Mouse (Mus musculus): Measurements from ENCODE around the gene Hamp2. TPM values are rescaled to one million over a fixed set of nuclear protein-coding genes. Genes with fewer than 3 reads are reported as not detected.
A peak's percentile ranks its signal among the peaks of the same experiment; 100 is the strongest.
"Not testable (repeated sequence)": the region's sequence is repeated elsewhere in the genome, so short reads cannot be mapped to it uniquely, and the experiment has no call there.

Hamp2 gene
- polyA plus RNA-seq, 1 experiment = not detected

GRCm38 (mm10) chr7:30958866-30959487 lies 34.5 kb upstream of the Hamp2 start:
- TF ChIP-seq POLR2A (IDR thresholded peaks at IDR 0.05; ENCODE audit: borderline replicate concordance, extremely low read depth, insufficient read depth, insufficient read length, poor library complexity, severe bottlenecking) = no peak
- TF ChIP-seq CTCF (IDR thresholded peaks at IDR 0.05; ENCODE audit: borderline replicate concordance, extremely low read depth, insufficient read depth, insufficient read length) = no peak
- no peak for DNase-seq (ENCODE audit: low read depth)

GRCm38 (mm10) chr7:30958109-30958865 lies 33.8 kb upstream of the Hamp2 start:
- TF ChIP-seq CTCF (IDR thresholded peaks at IDR 0.05; ENCODE audit: borderline replicate concordance, extremely low read depth, insufficient read depth, insufficient read length) (no peak), POLR2A (IDR thresholded peaks at IDR 0.05; ENCODE audit: borderline replicate concordance, extremely low read depth, insufficient read depth, insufficient read length, poor library complexity, severe bottlenecking) (no peak)
- DNase-seq (ENCODE audit: low read depth) = no peak

GRCm38 (mm10) chr7:30957367-30957783 lies 32.9 kb upstream of the Hamp2 start:
- TF ChIP-seq CTCF (IDR thresholded peaks at IDR 0.05; ENCODE audit: borderline replicate concordance, extremely low read depth, insufficient read depth, insufficient read length) = no peak
- TF ChIP-seq POLR2A (IDR thresholded peaks at IDR 0.05; ENCODE audit: borderline replicate concordance, extremely low read depth, insufficient read depth, insufficient read length, poor library complexity, severe bottlenecking) = peak; percentile 59; the same call in 1 of the 2 replicates
- DNase-seq (ENCODE audit: low read depth) = peak; percentile 93

- TF ChIP-seq POLR2A (IDR thresholded peaks at IDR 0.05; ENCODE audit: borderline replicate concordance, extremely low read depth, insufficient read depth, insufficient read length, poor library complexity, severe bottlenecking) = peak; percentile 54; the same call in 1 of the 2 replicates
- TF ChIP-seq CTCF (IDR thresholded peaks at IDR 0.05; ENCODE audit: borderline replicate concordance, extremely low read depth, insufficient read depth, insufficient read length) = no peak
- DNase-seq (ENCODE audit: low read depth) = peak; percentile 91
Observed at GRCm38 (mm10) chr7:30956756-30957366, 32.4 kb upstream of the Hamp2 start, which contains the start of gene Usf2. Gene Usf2, minus strand, starts transcription at chr7:30956803.

- TF ChIP-seq POLR2A (IDR thresholded peaks at IDR 0.05; ENCODE audit: borderline replicate concordance, extremely low read depth, insufficient read depth, insufficient read length, poor library complexity, severe bottlenecking) = no peak
- no peak for TF ChIP-seq CTCF (IDR thresholded peaks at IDR 0.05; ENCODE audit: borderline replicate concordance, extremely low read depth, insufficient read depth, insufficient read length)
Observed at GRCm38 (mm10) chr7:30956357-30956751, 31.9 kb upstream of the Hamp2 start.

GRCm38 (mm10) chr7:30955584-30956356 lies 31.3 kb upstream of the Hamp2 start:
- TF ChIP-seq POLR2A (IDR thresholded peaks at IDR 0.05; ENCODE audit: borderline replicate concordance, extremely low read depth, insufficient read depth, insufficient read length, poor library complexity, severe bottlenecking) (peak; percentile 65; the same call in 1 of the 2 replicates), CTCF (IDR thresholded peaks at IDR 0.05; ENCODE audit: borderline replicate concordance, extremely low read depth, insufficient read depth, insufficient read length) (peak; percentile 62)
- peak; percentile 85 for DNase-seq (ENCODE audit: low read depth)

More at GRCm38 (mm10) chr7:30956357-30956751, 31.9 kb upstream of the Hamp2 start:
- DNase-seq (ENCODE audit: low read depth) = no peak

- no peak for DNase-seq (ENCODE audit: low read depth)
- TF ChIP-seq POLR2A (IDR thresholded peaks at IDR 0.05; ENCODE audit: borderline replicate concordance, extremely low read depth, insufficient read depth, insufficient read length, poor library complexity, severe bottlenecking) (no peak), CTCF (IDR thresholded peaks at IDR 0.05; ENCODE audit: borderline replicate concordance, extremely low read depth, insufficient read depth, insufficient read length) (no peak)
Observed at GRCm38 (mm10) chr7:30954971-30955520, 30.6 kb upstream of the Hamp2 start.

- DNase-seq (ENCODE audit: low read depth) = no peak
- no peak for TF ChIP-seq CTCF (IDR thresholded peaks at IDR 0.05; ENCODE audit: borderline replicate concordance, extremely low read depth, insufficient read depth, insufficient read length)
- TF ChIP-seq POLR2A (IDR thresholded peaks at IDR 0.05; ENCODE audit: borderline replicate concordance, extremely low read depth, insufficient read depth, insufficient read length, poor library complexity, severe bottlenecking) = no peak
Observed at GRCm38 (mm10) chr7:30954036-30954435, 29.6 kb upstream of the Hamp2 start.

- no peak for DNase-seq (ENCODE audit: low read depth)
- TF ChIP-seq POLR2A (IDR thresholded peaks at IDR 0.05; ENCODE audit: borderline replicate concordance, extremely low read depth, insufficient read depth, insufficient read length, poor library complexity, severe bottlenecking) (no peak), CTCF (IDR thresholded peaks at IDR 0.05; ENCODE audit: borderline replicate concordance, extremely low read depth, insufficient read depth, insufficient read length) (no peak)
Observed at GRCm38 (mm10) chr7:30953459-30953858, 29.0 kb upstream of the Hamp2 start.

GRCm38 (mm10) chr7:30952441-30953265 lies 28.2 kb upstream of the Hamp2 start:
- no peak for TF ChIP-seq POLR2A (IDR thresholded peaks at IDR 0.05; ENCODE audit: borderline replicate concordance, extremely low read depth, insufficient read depth, insufficient read length, poor library complexity, severe bottlenecking)
- TF ChIP-seq CTCF (IDR thresholded peaks at IDR 0.05; ENCODE audit: borderline replicate concordance, extremely low read depth, insufficient read depth, insufficient read length) = no peak
- DNase-seq (ENCODE audit: low read depth) = no peak

GRCm38 (mm10) chr7:30949902-30950301 lies 25.4 kb upstream of the Hamp2 start:
- DNase-seq (ENCODE audit: low read depth) = not testable (repeated sequence)
